Mouse (Mus musculus): ENCODE data around the gene Lrp5.

DNA sequence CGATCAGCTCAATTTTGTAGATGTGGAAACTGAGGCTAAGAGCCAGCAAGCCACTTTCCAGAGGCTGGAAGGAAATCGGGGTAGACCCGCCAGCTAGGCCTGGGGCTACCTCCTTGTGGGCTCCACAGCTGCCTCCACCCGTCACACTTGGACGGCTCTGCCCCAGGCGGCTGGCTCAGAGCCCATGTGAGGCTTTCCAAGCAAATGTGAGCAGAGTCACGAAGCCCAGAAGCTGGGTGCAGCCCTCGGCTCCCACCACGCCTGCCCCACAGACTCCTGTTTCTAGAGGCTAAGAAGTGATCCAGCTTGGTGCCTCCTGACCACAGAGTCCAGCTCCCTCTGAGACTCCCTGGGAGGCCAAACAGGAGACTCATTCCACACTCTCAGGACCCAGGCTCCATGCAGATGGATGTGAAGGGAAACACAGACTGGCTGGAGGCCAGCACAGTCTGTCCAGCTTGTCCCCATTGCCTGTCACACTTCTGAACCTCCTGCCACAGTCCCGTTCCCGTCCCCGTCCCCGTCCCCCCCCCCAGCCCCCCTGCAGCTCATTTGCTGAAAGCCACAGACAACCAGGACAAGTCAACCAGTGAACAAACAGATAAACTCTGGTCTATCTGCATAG, 4.9 kb downstream of the Lrp5 start:
- TF ChIP-seq CTCF (IDR thresholded peaks at IDR 0.05; ENCODE audit: borderline replicate concordance, control insufficient read depth, extremely low read depth, insufficient read depth, low read length, poor library complexity): no peak
- TF ChIP-seq POLR2A (IDR thresholded peaks at IDR 0.05; ENCODE audit: control insufficient read depth, extremely low read depth, insufficient read depth, low read length, poor library complexity): no peak
